Mouse (Mus musculus) bone marrow, adult 2 months (tissue): ENCODE measurements around the gene Pakap.

Experiments
- CTCF ChIP-seq: fragments of 200-500 bp; IDR thresholded peaks from 2 replicates; pipeline ENCODE4 v1.5.1; 2011; ENCODE audit warnings: low read length, control low read depth; ENCODE audit not compliant: control insufficient read depth, insufficient read depth
- POLR2A ChIP-seq: fragments of 200-500 bp; IDR thresholded peaks from 2 replicates; pipeline ENCODE4 v1.6.1; 2011; ENCODE audit warnings: low read depth, mild to moderate bottlenecking, control low read depth, low read length, borderline replicate concordance; ENCODE audit not compliant: control insufficient read depth

GRCm38 (mm10) chr4:57568268-57569068 is 489 bp downstream of the Pakap start:
- TF ChIP-seq CTCF (no peak), POLR2A (no peak)
